In genomic region chr6:146454520-146455511, GRCm38 (mm10) we compare ENCODE assay signal across 15 mouse cellular contexts. TPM values are rescaled to one million over a fixed set of nuclear protein-coding genes. Genes with fewer than 3 reads are reported as not detected.
DNase-seq lines count a peak whose midpoint lies in the region; ATAC-seq and TF ChIP-seq lines count a peak whose summit lies in the region.
"Had no signal": no experiment of that assay in that cellular context is flagged by ENCODE, and none has a peak within 500 bp of the region (broad histone marks: within the 10 kb centered on the region; RNA-seq: fewer than 3 reads in every experiment).

No protein-coding gene starts in this region.

- intact Hi-C loops in heart, adult 2 months (cut with DNase I), result no loop called here

- WGBS in heart, embryonic 11.5 days (ENCODE audit: insufficient replicate concordance), result 78% methylated on average over 10 of the region's 10 CpGs
- 85% methylated on average over 10 of the region's 10 CpGs for WGBS in heart, adult 2 months

- ATAC-seq in heart, embryonic 11.5 days (replicated peaks; ENCODE audit: insufficient number of reproducible peaks, low FRiP score, low TSS enrichment), result peak; percentile 89
- peak; percentile 87 for ATAC-seq in megakaryocyte progenitor cell, adult 5-6 weeks (replicated peaks; ENCODE audit: poor library complexity)
- ATAC-seq: intestine, postnatal 0 days had no signal

- no peaks in the 10 kb centered on the region for H3K27me3 ChIP-seq in heart, embryonic 11.5 days (ENCODE audit: control insufficient read depth, insufficient read depth, low read length)
- no peaks in the 10 kb centered on the region for H3K27me3 ChIP-seq in heart, adult 2 months (ENCODE audit: control insufficient read depth, insufficient read depth, low read length)

- no peak for DNase-seq in heart, adult 2 months
- DNase-seq in MEL-GATA-1-ER (ENCODE audit: extremely low read depth, low read depth) (peak; percentile 58), liver (peak; percentile 72)
- no peak for DNase-seq in right cerebral cortex, adult 2 months (ENCODE audit: low spot score in 2 of 2)
- DNase-seq in ovary, postnatal 14 days (ENCODE audit: low spot score), result no peak
- no peak for DNase-seq in kidney, adult 11 months
- DNase-seq: B cell, adult 2 months; cerebellum, postnatal 14 days; kidney, postnatal 14 days; lung, adult 2 months; right cerebral cortex, adult 18-20 months; thymus, adult 2 months had no signal

- no peak for TF ChIP-seq POLR2A in heart, adult 2 months (IDR thresholded peaks at IDR 0.05; ENCODE audit: insufficient read depth, low read depth, low read length)

- H3K36me3 ChIP-seq in heart, embryonic 11.5 days (ENCODE audit: control insufficient read depth, insufficient read depth, low read length), result no peaks in the 10 kb centered on the region
- H3K36me3 ChIP-seq in heart, adult 2 months (ENCODE audit: control insufficient read depth, insufficient read depth, low read length), result no peaks in the 10 kb centered on the region

- peak overlapping the region; percentile 22; the same call in 1 of the 2 replicates for H3K27ac ChIP-seq in heart, embryonic 11.5 days (ENCODE audit: low read depth, low read length)
- no peak overlapping the region for H3K27ac ChIP-seq in heart, adult 2 months

- no peak for TF ChIP-seq CTCF in heart, adult 2 months (IDR thresholded peaks at IDR 0.05)

- H3K4me3 ChIP-seq in heart, embryonic 11.5 days (ENCODE audit: low read depth, low read length), result no peak overlapping the region
- no peak overlapping the region for H3K4me3 ChIP-seq in heart, adult 2 months

- no peak overlapping the region for H3K9ac ChIP-seq in heart, embryonic 11.5 days (ENCODE audit: low read depth, low read length)
- no peak overlapping the region for H3K9ac ChIP-seq in heart, adult 2 months (ENCODE audit: low read depth, low read length)

- H3K9me3 ChIP-seq in heart, embryonic 11.5 days (replicated peaks; ENCODE audit: control insufficient read depth, low read length), result no peaks in the 10 kb centered on the region

- H3K4me2 ChIP-seq in heart, embryonic 11.5 days, result no peak overlapping the region

- TF ChIP-seq EP300 in heart, adult 2 months (IDR thresholded peaks at IDR 0.05; ENCODE audit: insufficient read depth, low read depth, low read length), result no peak

- peaks cover 7% of the 10 kb centered on the region for H3K79me2 ChIP-seq in heart, adult 2 months (replicated peaks; ENCODE audit: control insufficient read depth, insufficient read depth, low read length)

- H3K4me1 ChIP-seq in heart, embryonic 11.5 days (ENCODE audit: control insufficient read depth, insufficient read depth, low read length), result no peaks in the 10 kb centered on the region
- H3K4me1 ChIP-seq in heart, adult 2 months (ENCODE audit: control insufficient read depth, insufficient read depth, low read length), result peaks cover 5% of the 10 kb centered on the region; the same call in 1 of the 2 replicates

RNA-seq across cellular contexts. Expression of gene Itpr2, which starts 47.2 kb away (rescaled TPM):
- 31.3 and 33.6 TPM in 2 replicates for polyA plus RNA-seq in heart, embryonic 11.5 days (2014; fragmentation: Nextera tagmentation; extraction: Ambion mirVana)
- 10 to 100 TPM; 20.1 to 23.7 TPM for total RNA-seq in heart, adult 2 months (2021)
- polyA plus RNA-seq in heart, adult 2 months (2012; rRNA removed), result 6.6 and 8.1 TPM in 2 replicates
- 5.2 and 6.9 TPM in 2 replicates for total RNA-seq in megakaryocyte progenitor cell, adult 5-6 weeks (2015)
- total RNA-seq in megakaryocyte progenitor cell, adult 5-6 weeks (2017), result 11.0 and 13.3 TPM in 2 replicates

Comparison
In these comparisons a context has a peak if more than half of its experiments do, and no peak if none do; other contexts are left out.
1. DNase-seq: peak in MEL-GATA-1-ER (single experiment) and liver (single experiment); none in heart, adult 2 months (0 of 2), right cerebral cortex, adult 2 months (0 of 2), ovary, postnatal 14 days (single experiment) and kidney, adult 11 months (single experiment).